Mouse (Mus musculus) forebrain, postnatal 0 days (tissue): ENCODE measurements around the gene Sparcl1. TPM values are rescaled to one million over a fixed set of nuclear protein-coding genes. Genes with fewer than 3 reads are reported as not detected.

Experiments used
- ATAC-seq: fragments of 200-750 bp; cut with Nextera tagmentation; 2 replicates; pipeline ENCODE4 v1.8.0; 2017; ENCODE audit warnings: mild to moderate bottlenecking, moderate library complexity
- DNase-seq: peaks from one replicate; pipeline ENCODE4 v3.0.0-alpha.2; 2015
- H3K27ac ChIP-seq: fragments of 300-500 bp; sonication (generic); 2 replicates; pipeline ENCODE4 v1.5.1; 2014; ENCODE audit warnings: low read depth, mild to moderate bottlenecking, antibody characterized with exemption, low read length, moderate library complexity, mixed read lengths
- H3K27me3 ChIP-seq: fragments of 300-500 bp; sonication (generic); 2 replicates; pipeline ENCODE4 v1.6.1; 2014; ENCODE audit warnings: mild to moderate bottlenecking, low read length, mixed read lengths; ENCODE audit not compliant: insufficient read depth
- H3K36me3 ChIP-seq: fragments of 300-500 bp; sonication (generic); 2 replicates; pipeline ENCODE4 v1.6.1; 2014; ENCODE audit warnings: mild to moderate bottlenecking, moderate library complexity; ENCODE audit not compliant: insufficient read depth
- H3K4me1 ChIP-seq: fragments of 300-500 bp; sonication (generic); 2 replicates; pipeline ENCODE4 v1.6.1; 2014; ENCODE audit warnings: antibody characterized with exemption; ENCODE audit not compliant: insufficient read depth
- H3K4me2 ChIP-seq: fragments of 300-500 bp; sonication (generic); 2 replicates; pipeline ENCODE4 v1.6.1; 2014; ENCODE audit warnings: low read depth, mild to moderate bottlenecking, moderate library complexity
- H3K4me3 ChIP-seq: fragments of 300-500 bp; sonication (generic); 2 replicates; pipeline ENCODE4 v1.5.1; 2014; ENCODE audit warnings: low read depth, low read length, mixed read lengths
- H3K9ac ChIP-seq: fragments of 300-500 bp; sonication (generic); 2 replicates; pipeline ENCODE4 v1.6.1; 2014; ENCODE audit warnings: mild to moderate bottlenecking
- H3K9me3 ChIP-seq: fragments of 300-500 bp; sonication (generic); 2 replicates; pipeline ENCODE4 v1.6.1; 2016; ENCODE audit warnings: low read length
- CTCF ChIP-seq: sonication (generic); IDR thresholded peaks from 2 replicates; pipeline ENCODE4 v1.5.1; 2016; ENCODE audit warnings: antibody characterized with exemption, control low read depth, low read depth
- WGBS: fragments of 180-500 bp; shearing (Covaris S2); extraction: QIAGEN DNeasy Blood & Tissue Kit; methylation state at CpG from one replicate; pipeline ENCODE4 v1.1.7; 2014; 5-methylcytosine and 5-hydroxymethylcytosine counted together
- microRNA-seq, 2 experiments: library from miRNA; unstranded; fragments of <30 nt; microRNA quantifications; one replicate each; pipeline ENCODE4; 2016
- polyA plus RNA-seq: library from polyadenylated mRNA; unstranded; fragments of >200 nt; fragmentation: Nextera tagmentation; extraction: Ambion mirVana; gene quantifications from 2 replicates; pipeline ENCODE4 v1.2.1, GENCODE M21; 2015
- total RNA-seq: library from RNA; depleted of rRNA; stranded (reverse); fragments of >200 nt; gene quantifications from 2 replicates; pipeline ENCODE4 v1.2.3, GENCODE M21; 2014; rRNA removed

Gene Sparcl1
- total and polyA plus RNA-seq, 2 experiments from 2014 or later = 282 to 342 TPM

- no peak for TF ChIP-seq CTCF
- Histone ChIP-seq H3K27me3 (no peaks in the 10 kb centered on the region), H3K4me1 (peaks cover 4% of the 10 kb centered on the region), H3K4me2 (no peak overlapping the region), H3K9me3 (no peaks in the 10 kb centered on the region), H3K4me3 (no peak overlapping the region), H3K36me3 (no peaks in the 10 kb centered on the region), H3K27ac (no peak overlapping the region), H3K9ac (no peak overlapping the region)
- ATAC-seq (no peak), DNase-seq (no peak)
- WGBS = 80% methylated on average over 2 of the region's 2 CpGs
These were observed 70.6 kb downstream of the Sparcl1 start for GRCm38 (mm10) chr5:104042906-104043305.

GRCm38 (mm10) chr5:104039154-104039932 is 74.2 kb downstream of the Sparcl1 start:
- peak; percentile 41 for DNase-seq
- Histone ChIP-seq H3K36me3 (no peaks in the 10 kb centered on the region), H3K9ac (no peak overlapping the region), H3K9me3 (no peaks in the 10 kb centered on the region), H3K27ac (no peak overlapping the region), H3K4me1 (no peaks in the 10 kb centered on the region), H3K4me2 (no peak overlapping the region), H3K27me3 (no peaks in the 10 kb centered on the region), H3K4me3 (no peak overlapping the region)
- WGBS = 73% methylated on average over 6 of the region's 6 CpGs
- peak; percentile 76 for TF ChIP-seq CTCF
- peak; percentile 55 for ATAC-seq

- 85% methylated on average over 1 of the region's 1 CpGs for WGBS
- DNase-seq = no peak
- H3K36me3 ChIP-seq = no peaks in the 10 kb centered on the region
- no peaks in the 10 kb centered on the region for H3K4me1 ChIP-seq
- no peaks in the 10 kb centered on the region for H3K9me3 ChIP-seq
- no peak for TF ChIP-seq CTCF
- no peak overlapping the region for H3K9ac ChIP-seq
- no peak for ATAC-seq
- no peak overlapping the region for H3K4me2 ChIP-seq
- no peak overlapping the region for H3K4me3 ChIP-seq
- no peak overlapping the region for H3K27ac ChIP-seq
- no peaks in the 10 kb centered on the region for H3K27me3 ChIP-seq
These were observed 76.8 kb downstream of the Sparcl1 start for GRCm38 (mm10) chr5:104036686-104037085.

GRCm38 (mm10) chr5:104035824-104036223 is 77.7 kb downstream of the Sparcl1 start:
- 77% methylated on average over 1 of the region's 1 CpGs for WGBS
- no peak for ATAC-seq
- no peak overlapping the region for H3K4me3 ChIP-seq

GRCm38 (mm10) chr5:104035066-104035465 is 78.5 kb downstream of the Sparcl1 start:
- Histone ChIP-seq H3K27ac (no peak overlapping the region), H3K9me3 (no peaks in the 10 kb centered on the region), H3K4me2 (no peak overlapping the region), H3K27me3 (no peaks in the 10 kb centered on the region), H3K4me3 (no peak overlapping the region), H3K4me1 (no peaks in the 10 kb centered on the region), H3K9ac (no peak overlapping the region), H3K36me3 (no peaks in the 10 kb centered on the region)
- TF ChIP-seq CTCF = no peak
- ATAC-seq = no peak
- no peak for DNase-seq

More at GRCm38 (mm10) chr5:104035824-104036223, 77.7 kb downstream of the Sparcl1 start:
- Histone ChIP-seq H3K4me2 (no peak overlapping the region), H3K27me3 (no peaks in the 10 kb centered on the region), H3K36me3 (no peaks in the 10 kb centered on the region), H3K27ac (no peak overlapping the region), H3K4me1 (no peaks in the 10 kb centered on the region), H3K9ac (no peak overlapping the region), H3K9me3 (no peaks in the 10 kb centered on the region)
- no peak for DNase-seq
- TF ChIP-seq CTCF = no peak

GRCm38 (mm10) chr5:104032434-104033097 is 81.0 kb downstream of the Sparcl1 start:
- DNase-seq (no peak), ATAC-seq (no peak)
- WGBS = 86% methylated on average over 2 of the region's 2 CpGs
- TF ChIP-seq CTCF = no peak
- Histone ChIP-seq H3K4me3 (no peak overlapping the region), H3K36me3 (no peaks in the 10 kb centered on the region), H3K4me1 (no peaks in the 10 kb centered on the region), H3K4me2 (no peak overlapping the region), H3K27ac (no peak overlapping the region), H3K9me3 (no peaks in the 10 kb centered on the region), H3K9ac (no peak overlapping the region), H3K27me3 (no peaks in the 10 kb centered on the region)

Small RNA genes within 50 kb of the gene (microRNA-seq; reads per million reads assigned to microRNA genes)
- gene Mir5619 = 1.9 to 2.2 reads per million in 2 experiments

Other genes with a start within 250 kb of the Sparcl1 start
- gene Klhl8, start 202.5 kb downstream of the Sparcl1 start, total RNA-seq = 51.2 and 60.0 TPM in 2 replicates
- gene Klhl8, start 202.5 kb downstream of the Sparcl1 start, polyA plus RNA-seq = 41.0 and 47.3 TPM in 2 replicates
- gene Hsd17b13, start 136.3 kb downstream of the Sparcl1 start, total RNA-seq = not detected in 2 replicates
- 0.16 and 0.21 TPM in 2 replicates for gene Hsd17b13, start 136.3 kb downstream of the Sparcl1 start, polyA plus RNA-seq
- 10.9 and 15.8 TPM in 2 replicates for gene Hsd17b11, start 91.8 kb downstream of the Sparcl1 start, total RNA-seq
- gene Hsd17b11, start 91.8 kb downstream of the Sparcl1 start, polyA plus RNA-seq = 3.2 and 4.6 TPM in 2 replicates
- gene Nudt9, start 67.4 kb downstream of the Sparcl1 start, total RNA-seq = 50.3 and 55.3 TPM in 2 replicates
- gene Nudt9, start 67.4 kb downstream of the Sparcl1 start, polyA plus RNA-seq = 72.4 and 73.8 TPM in 2 replicates
- gene Gm17660, start 36.1 kb downstream of the Sparcl1 start, total RNA-seq = not detected in 2 replicates
- 0.52 and 1.1 TPM in 2 replicates for gene Gm17660, start 36.1 kb downstream of the Sparcl1 start, polyA plus RNA-seq
- not detected in 2 replicates for gene Dspp, start 57.0 kb upstream of the Sparcl1 start, total RNA-seq
- not detected in 2 replicates for gene Dspp, start 57.0 kb upstream of the Sparcl1 start, polyA plus RNA-seq
- gene Dmp1, start 88.9 kb upstream of the Sparcl1 start, total RNA-seq = 0.46 and 0.52 TPM in 2 replicates
- gene Dmp1, start 88.9 kb upstream of the Sparcl1 start, polyA plus RNA-seq = 0.21 and 0.45 TPM in 2 replicates
- 2.6 and 20.2 TPM in 2 replicates for gene Ibsp, start 185.4 kb upstream of the Sparcl1 start, total RNA-seq
- gene Ibsp, start 185.4 kb upstream of the Sparcl1 start, polyA plus RNA-seq = 0.33 and 0.50 TPM in 2 replicates
- 0.14 TPM in 1 of 2 replicates, not detected in the other for gene Mepe, start 211.6 kb upstream of the Sparcl1 start, total RNA-seq
- not detected in 2 replicates for gene Mepe, start 211.6 kb upstream of the Sparcl1 start, polyA plus RNA-seq